Mouse (Mus musculus) stomach, postnatal 0 days (tissue): ENCODE data around the gene Ccdc9.

Experiments
- CTCF ChIP-seq: IDR thresholded peaks from 2 replicates; pipeline ENCODE4 v1.5.1; 2016; ENCODE audit warnings: antibody characterized with exemption, low read depth, mild to moderate bottlenecking, moderate library complexity
- EP300 ChIP-seq: optimal IDR thresholded peaks from 2 replicates; pipeline ENCODE3; 2016; ENCODE audit warnings: antibody characterized with exemption

GRCm38 (mm10) chr7:16314221-16314775, 27.7 kb upstream of the Ccdc9 start:
- TF ChIP-seq CTCF (no peak), EP300 (no peak)
